Mouse (Mus musculus) E14TG2a.4 (cell line): ENCODE data around the gene Abca4.
"Not testable (repeated sequence)": the region's sequence is repeated elsewhere in the genome, so short reads cannot be mapped to it uniquely, and the experiment has no call there.

Experiments
- H3K27me3 ChIP-seq: 2 replicates; pipeline ENCODE4 v1.6.1; 2014; ENCODE audit warnings: low read length, control low read depth; ENCODE audit not compliant: insufficient read depth
- H3K36me3 ChIP-seq: 2 replicates; pipeline ENCODE4 v1.6.1; 2014; ENCODE audit warnings: low read length, control low read depth; ENCODE audit not compliant: insufficient read depth
- H3K4me1 ChIP-seq: replicated peaks from 2 replicates; pipeline ENCODE4 v1.6.1; 2014; ENCODE audit warnings: low read depth, low read length, control low read depth
- H3K4me3 ChIP-seq: replicated peaks from 2 replicates; pipeline ENCODE4 v1.5.1; 2014; ENCODE audit warnings: mild to moderate bottlenecking, low read length
- H3K9me3 ChIP-seq: 2 replicates; pipeline ENCODE4 v1.6.1; 2014; ENCODE audit warnings: low read length, control low read depth
- CTCF ChIP-seq: conservative IDR thresholded peaks from 2 replicates; pipeline ENCODE4 v1.5.1; 2014; ENCODE audit warnings: low read length
- NANOG ChIP-seq: IDR thresholded peaks from 2 replicates; pipeline ENCODE4 v1.6.1; 2014; ENCODE audit warnings: borderline replicate concordance, low read length, mixed read lengths
- POU5F1 ChIP-seq: IDR thresholded peaks from 2 replicates; pipeline ENCODE4 v1.6.1; 2014; ENCODE audit warnings: low read length, borderline replicate concordance

Gene Abca4

DNA sequence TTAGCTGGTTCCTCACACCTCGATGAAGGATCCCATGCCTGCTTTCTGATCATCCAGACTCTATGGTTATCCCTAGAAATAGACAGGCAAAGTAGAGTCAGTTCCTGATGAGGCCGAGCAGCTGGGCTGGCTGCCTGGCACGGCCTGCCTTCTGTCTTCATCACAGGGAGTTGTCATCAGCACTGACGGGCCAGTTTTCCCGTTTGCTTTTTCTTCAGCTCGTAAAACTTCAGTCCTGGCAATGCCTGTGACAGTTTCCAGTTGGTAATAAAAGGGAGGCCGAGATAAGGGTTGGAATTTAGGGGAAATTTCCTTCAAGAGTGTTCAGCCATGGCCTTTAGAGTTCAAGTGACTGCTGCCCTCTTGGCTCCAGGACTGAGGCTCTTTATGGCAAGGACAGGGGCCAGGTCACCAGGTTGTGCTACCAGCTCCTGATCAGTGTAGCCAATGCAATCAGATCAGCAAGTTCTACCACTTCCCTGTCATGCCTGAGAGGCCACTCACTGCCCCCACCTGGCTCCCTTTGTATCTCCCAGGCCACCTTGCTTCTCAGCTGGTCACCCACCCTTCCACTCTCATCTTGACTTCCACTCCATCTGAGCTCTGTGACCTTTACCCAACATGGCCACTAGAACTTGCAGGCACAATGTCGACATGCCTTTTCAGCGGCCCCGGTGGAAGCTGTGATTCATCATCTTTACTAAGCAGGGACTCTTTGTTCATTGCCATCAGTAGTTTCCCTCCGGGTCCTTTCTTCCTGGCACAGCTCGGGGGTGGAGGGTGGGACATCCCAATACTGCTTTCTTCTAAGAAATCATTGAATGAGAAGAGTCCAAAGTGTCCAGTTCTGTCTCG, 20.5 kb downstream of the Abca4 start:
- no peaks in the 10 kb centered on the region for H3K4me1 ChIP-seq
- no peaks in the 10 kb centered on the region for H3K36me3 ChIP-seq
- TF ChIP-seq CTCF (no peak), POU5F1 (no peak), NANOG (no peak)
- peaks cover 16% of the 10 kb centered on the region; the same call in 1 of the 2 replicates for H3K27me3 ChIP-seq
- H3K4me3 ChIP-seq, result no peak overlapping the region
- no peaks in the 10 kb centered on the region for H3K9me3 ChIP-seq

DNA sequence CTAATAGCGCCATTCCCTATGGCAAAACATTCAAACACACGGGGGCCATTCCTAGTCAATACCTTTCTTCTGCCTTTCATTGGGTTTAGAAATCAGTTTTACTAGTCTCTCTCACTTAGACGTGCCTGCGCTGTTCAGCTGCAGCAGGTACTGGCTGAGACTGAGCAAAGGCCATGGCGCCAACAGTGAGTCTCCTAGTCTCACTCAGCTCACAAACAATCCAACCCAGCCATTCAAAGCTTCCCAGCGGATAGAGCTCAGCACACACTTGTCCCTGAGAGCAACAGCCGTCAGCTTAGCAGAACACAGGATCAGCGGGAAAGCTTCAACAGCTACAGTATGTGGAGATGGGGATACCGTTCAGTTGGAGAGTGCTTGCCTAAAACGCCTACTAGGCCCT, 27.5 kb downstream of the Abca4 start:
- TF ChIP-seq NANOG, result no peak
- no peak for TF ChIP-seq CTCF
- no peak for TF ChIP-seq POU5F1
- Histone ChIP-seq H3K4me1 (no peaks in the 10 kb centered on the region; the same call in 1 of the 2 replicates), H3K9me3 (no peaks in the 10 kb centered on the region), H3K4me3 (no peak overlapping the region), H3K36me3 (no peaks in the 10 kb centered on the region), H3K27me3 (peaks cover 9% of the 10 kb centered on the region; the same call in 1 of the 2 replicates)

DNA sequence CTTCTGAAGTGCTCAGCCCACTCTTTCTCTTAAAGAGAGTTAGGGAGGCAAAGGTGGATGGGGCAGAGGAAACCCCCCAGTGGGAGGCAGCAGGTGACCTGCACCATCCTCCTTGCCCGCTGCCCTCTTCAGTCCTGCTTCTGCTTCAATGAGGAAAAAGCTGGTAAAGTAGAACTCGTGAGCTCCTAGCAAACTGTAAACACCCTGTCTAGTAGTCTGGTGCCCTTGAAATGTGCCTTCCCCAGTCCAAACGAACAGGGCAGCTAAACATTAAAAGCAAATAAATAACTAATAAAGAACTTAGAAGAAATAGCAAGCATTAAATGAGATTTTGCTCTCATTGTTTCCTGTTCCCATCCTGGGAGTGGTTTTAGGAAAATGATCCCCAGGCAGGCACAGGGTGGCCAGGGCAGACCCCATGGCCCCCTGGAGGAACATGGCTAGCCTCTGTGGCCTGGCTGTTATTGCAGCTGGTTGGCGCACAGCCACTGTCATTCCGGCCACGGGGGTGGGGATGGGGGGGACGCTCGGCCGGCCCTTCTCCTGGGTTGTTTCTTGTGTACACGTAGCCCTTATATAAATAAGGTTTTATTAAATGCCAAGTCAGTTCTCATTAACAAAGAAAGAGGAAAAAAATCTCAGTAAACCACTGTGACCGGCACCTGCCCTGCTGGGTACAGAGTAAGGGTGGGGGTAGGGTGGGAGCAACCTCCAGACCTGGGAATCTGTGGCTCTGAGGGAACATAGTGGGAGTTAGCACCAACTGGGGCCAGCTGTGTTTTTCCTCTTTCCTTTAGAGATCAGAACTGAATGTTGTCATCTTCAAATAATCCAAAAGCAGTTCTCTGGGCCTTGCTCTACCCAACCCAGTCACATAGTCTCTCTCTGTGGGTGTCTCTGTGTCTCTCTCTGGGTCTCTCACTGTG, 28.7 kb downstream of the Abca4 start:
- no peaks in the 10 kb centered on the region for H3K36me3 ChIP-seq
- H3K4me3 ChIP-seq, result no peak overlapping the region
- H3K9me3 ChIP-seq, result no peaks in the 10 kb centered on the region
- H3K27me3 ChIP-seq, result peaks cover 9% of the 10 kb centered on the region; the same call in 1 of the 2 replicates
- TF ChIP-seq POU5F1 (no peak), NANOG (no peak), CTCF (no peak)
- peaks cover under 1% of the 10 kb centered on the region for H3K4me1 ChIP-seq

DNA sequence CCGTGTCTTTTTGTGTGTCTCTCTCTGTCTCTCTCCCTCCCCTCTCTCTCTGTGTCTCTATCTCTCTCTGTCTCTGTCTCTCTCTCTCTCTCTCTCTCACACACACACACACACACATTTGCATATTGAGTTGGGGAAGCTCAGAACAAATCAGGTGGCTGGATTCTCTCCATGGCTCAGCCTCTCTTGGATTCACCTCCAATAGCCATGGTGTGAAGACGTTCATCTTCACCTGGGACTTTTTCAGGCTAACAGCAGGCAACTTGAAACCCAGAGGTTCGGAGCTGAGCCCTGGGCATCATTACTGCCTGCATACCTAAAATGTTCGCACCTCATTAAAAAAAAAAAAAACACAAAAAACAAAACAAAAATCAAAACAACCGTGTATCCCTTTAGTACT, 29.4 kb downstream of the Abca4 start:
- Histone ChIP-seq H3K36me3 (no peaks in the 10 kb centered on the region), H3K4me1 (peaks cover 6% of the 10 kb centered on the region), H3K27me3 (peaks cover 7% of the 10 kb centered on the region; the same call in 1 of the 2 replicates), H3K4me3 (no peak overlapping the region), H3K9me3 (no peaks in the 10 kb centered on the region)
- TF ChIP-seq NANOG (no peak), POU5F1 (no peak), CTCF (no peak)

DNA sequence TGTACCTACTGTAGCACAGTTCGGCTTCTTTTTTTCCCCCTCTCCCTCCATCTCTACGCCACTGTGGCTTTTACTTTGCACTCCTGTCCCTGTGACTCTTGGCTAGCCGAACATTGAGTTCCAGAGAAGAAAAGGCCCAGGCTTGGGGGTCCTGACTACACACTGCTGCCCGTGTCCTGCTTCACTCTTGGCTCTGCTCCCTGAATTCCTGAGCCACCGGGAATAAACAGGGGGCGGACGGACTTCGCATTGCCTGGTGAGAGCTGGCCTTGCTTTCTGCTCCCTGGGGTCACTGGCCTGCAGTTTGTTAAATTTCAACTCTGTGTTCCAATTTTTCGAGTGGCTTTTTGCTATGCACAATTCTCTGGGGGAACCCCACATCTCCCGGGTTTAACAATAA, 30.1 kb downstream of the Abca4 start:
- TF ChIP-seq CTCF, result no peak
- TF ChIP-seq POU5F1, result no peak
- TF ChIP-seq NANOG, result no peak
- Histone ChIP-seq H3K27me3 (no peaks in the 10 kb centered on the region), H3K36me3 (no peaks in the 10 kb centered on the region), H3K9me3 (no peaks in the 10 kb centered on the region), H3K4me1 (peaks cover 6% of the 10 kb centered on the region), H3K4me3 (no peak overlapping the region)

DNA sequence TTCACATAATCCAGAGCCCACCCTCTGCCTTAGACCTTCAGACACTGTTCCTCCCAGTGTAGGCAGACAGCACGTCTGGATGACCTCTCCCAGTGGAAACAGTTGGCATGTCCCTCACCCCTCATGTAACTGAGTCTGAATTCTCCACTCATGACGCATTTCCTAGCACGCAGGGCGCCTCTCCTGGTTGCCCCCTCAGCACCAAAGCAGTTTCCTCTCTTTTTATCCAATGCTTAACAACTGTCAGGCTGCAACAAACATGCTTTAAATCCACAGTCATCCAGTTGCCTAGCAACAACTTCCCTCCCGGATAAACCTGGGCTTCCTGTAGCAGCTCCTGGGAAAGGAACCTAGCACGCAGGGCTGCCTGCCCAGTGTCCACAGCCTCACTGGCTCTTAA, 33.9 kb downstream of the Abca4 start:
- Histone ChIP-seq H3K36me3 (no peaks in the 10 kb centered on the region), H3K9me3 (no peaks in the 10 kb centered on the region), H3K4me1 (peaks cover 8% of the 10 kb centered on the region), H3K4me3 (no peak overlapping the region), H3K27me3 (no peaks in the 10 kb centered on the region)
- no peak for TF ChIP-seq POU5F1
- no peak for TF ChIP-seq CTCF
- TF ChIP-seq NANOG, result no peak

DNA sequence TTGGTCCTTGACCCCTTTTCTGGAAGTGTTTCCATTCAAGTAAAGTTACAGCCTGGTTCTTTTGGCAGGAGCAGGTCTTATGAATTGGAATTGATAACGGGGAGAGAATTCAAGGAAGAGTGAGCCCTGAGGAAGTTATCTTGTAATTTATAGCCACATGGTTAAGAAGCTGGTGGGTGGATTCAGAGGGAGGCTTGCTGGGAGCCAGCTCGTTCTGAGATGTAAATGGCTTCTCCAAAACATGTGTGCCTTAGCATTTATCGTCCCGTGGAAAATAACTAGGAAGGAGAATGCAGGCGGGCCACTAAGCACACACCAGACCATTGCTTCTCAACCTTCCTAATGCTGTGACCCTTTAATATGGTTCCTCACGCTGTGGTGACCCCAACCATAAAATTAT, 34.9 kb downstream of the Abca4 start:
- H3K4me3 ChIP-seq, result no peak overlapping the region
- TF ChIP-seq POU5F1 (no peak), CTCF (no peak), NANOG (no peak)
- no peaks in the 10 kb centered on the region for H3K27me3 ChIP-seq
- H3K4me1 ChIP-seq, result peaks cover 17% of the 10 kb centered on the region
- no peaks in the 10 kb centered on the region for H3K36me3 ChIP-seq
- no peaks in the 10 kb centered on the region for H3K9me3 ChIP-seq

DNA sequence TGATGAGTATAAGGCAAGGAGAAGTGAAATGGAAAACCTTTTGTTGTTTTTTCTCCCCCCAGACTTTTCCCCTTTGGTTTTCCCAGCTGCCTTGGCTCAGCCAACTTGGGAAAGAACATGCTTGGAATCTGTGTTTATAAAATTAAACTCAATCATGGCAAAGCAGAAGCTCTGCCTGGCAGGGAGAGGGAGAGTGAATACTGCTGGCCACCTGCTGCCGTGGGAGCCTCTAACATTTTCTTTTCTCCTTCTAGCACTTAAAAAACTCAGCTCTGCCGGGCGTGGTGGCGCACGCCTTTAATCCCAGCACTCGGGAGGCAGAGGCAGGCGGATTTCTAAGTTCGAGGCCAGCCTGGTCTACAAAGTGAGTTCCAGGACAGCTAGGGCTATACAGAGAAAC, 37.4 kb downstream of the Abca4 start:
- H3K9me3 ChIP-seq, H3K27me3 ChIP-seq, H3K36me3 ChIP-seq, H3K4me3 ChIP-seq: not testable (repeated sequence)
- H3K4me1 ChIP-seq, result peaks cover 40% of the 10 kb centered on the region
